12 mouse cellular contexts compared by ENCODE assay signal in genomic region chr6:29685952-29686351, GRCm38 (mm10).
"Had no signal": no experiment of that assay in that cellular context is flagged by ENCODE, and none has a peak within 500 bp of the region (broad histone marks: within the 10 kb centered on the region; RNA-seq: fewer than 3 reads in every experiment).

No protein-coding gene starts in this region.

- H3K4me1 ChIP-seq: midbrain, embryonic 10.5 days; midbrain, embryonic 15.5 days; stomach, embryonic 15.5 days had no signal

- H3K9ac ChIP-seq: limb, embryonic 15.5 days; liver, embryonic 12.5 days; lung, embryonic 14.5 days; midbrain, embryonic 15.5 days; stomach, embryonic 15.5 days had no signal

- H3K4me3 ChIP-seq: limb, embryonic 15.5 days; liver, embryonic 12.5 days; midbrain, embryonic 10.5 days; midbrain, embryonic 15.5 days; stomach, embryonic 15.5 days had no signal

- H3K36me3 ChIP-seq: limb, embryonic 15.5 days; liver, embryonic 12.5 days; midbrain, embryonic 10.5 days; midbrain, embryonic 15.5 days; stomach, embryonic 15.5 days had no signal

- DNase-seq: kidney, adult 9 months; kidney, postnatal 14 days; left cerebral cortex, postnatal 4 days; lung, embryonic 14.5 days; lung, postnatal 10 days; lung, postnatal 4 days; right cerebral cortex, postnatal 14 days had no signal

- H3K27me3 ChIP-seq: limb, embryonic 15.5 days; stomach, embryonic 15.5 days had no signal

- H3K9me3 ChIP-seq: limb, embryonic 15.5 days; liver, embryonic 12.5 days; midbrain, embryonic 10.5 days; midbrain, embryonic 15.5 days; stomach, embryonic 15.5 days had no signal

- ATAC-seq: liver, embryonic 12.5 days; midbrain, embryonic 15.5 days had no signal

- H3K4me2 ChIP-seq: limb, embryonic 15.5 days; liver, embryonic 12.5 days; lung, embryonic 14.5 days; midbrain, embryonic 15.5 days; stomach, embryonic 15.5 days had no signal

- H3K27ac ChIP-seq: limb, embryonic 15.5 days; liver, embryonic 12.5 days; midbrain, embryonic 10.5 days; midbrain, embryonic 15.5 days; stomach, embryonic 15.5 days had no signal
